Mouse (Mus musculus): Measurements from ENCODE around the gene Rbms3. TPM values are rescaled to one million over a fixed set of nuclear protein-coding genes. Genes with fewer than 3 reads are reported as not detected.

Gene Rbms3
- total RNA-seq, 1 experiment: 2.2 TPM

DNA sequence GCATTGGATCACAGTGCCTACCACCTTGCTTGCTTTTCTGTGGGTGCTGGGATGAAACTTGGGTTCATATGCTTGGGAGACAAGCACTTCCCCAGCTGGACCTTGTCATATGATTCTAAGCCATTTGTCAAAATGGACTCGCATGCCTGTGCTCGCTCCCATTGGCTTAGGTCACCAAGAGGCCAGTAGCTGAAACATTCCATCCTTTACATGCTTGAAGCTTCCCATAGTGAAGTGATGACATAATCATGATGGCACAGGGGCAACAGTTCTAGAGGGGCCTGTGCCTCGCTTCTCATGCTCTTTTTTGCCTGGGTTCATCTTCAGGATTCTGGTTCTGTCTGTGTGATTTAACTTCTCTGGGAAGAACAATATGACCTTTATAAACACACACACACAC lies 857.9 kb downstream of the Rbms3 start:
- no peak for TF ChIP-seq HCFC1 (IDR thresholded peaks at IDR 0.05; ENCODE audit: borderline replicate concordance, insufficient read depth, low read length)
- no peak for TF ChIP-seq MAFK (IDR thresholded peaks at IDR 0.05; ENCODE audit: insufficient read depth, low read depth, low read length)
- no peak for TF ChIP-seq CHD2 (IDR thresholded peaks at IDR 0.05; ENCODE audit: low read depth, low read length)
- no peak for TF ChIP-seq ZC3H11A (IDR thresholded peaks at IDR 0.05; ENCODE audit: borderline replicate concordance, low read depth, low read length)
- no peak for TF ChIP-seq ZNF384 (IDR thresholded peaks at IDR 0.05; ENCODE audit: low read depth, low read length)
- in situ Hi-C loops (cut with MboI; ENCODE audit: low sequenced_read_pairs in 2 of 2, unreplicated experiment in 2 of 2): no loop called here
- Histone ChIP-seq H3K36me3 (ENCODE audit: control insufficient read depth, insufficient read depth, low read length, poor library complexity, severe bottlenecking) (no peaks in the 10 kb centered on the region), H3K4me1 (ENCODE audit: control insufficient read depth in 2 of 2, insufficient read depth in 2 of 2, low read length in 2 of 2, poor library complexity in 1 of 2) (no peaks in the 10 kb centered on the region), H3K27ac (ENCODE audit: insufficient read depth, low read depth, low read length, poor library complexity, severe bottlenecking) (no peak overlapping the region), H3K9me3 (ENCODE audit: control insufficient read depth, insufficient read depth, low read depth, low read length) (no peaks in the 10 kb centered on the region), H3K9ac (ENCODE audit: insufficient read depth, low read depth, low read length, poor library complexity, severe bottlenecking) (no peak overlapping the region), H3K4me3 (ENCODE audit: insufficient read depth in 1 of 2, low read depth in 1 of 2, low read length in 2 of 2, poor library complexity in 1 of 2, severe bottlenecking in 1 of 2) (no peak overlapping the region)
- DNase-seq (ENCODE audit: low read depth, low spot score): no peak

DNA sequence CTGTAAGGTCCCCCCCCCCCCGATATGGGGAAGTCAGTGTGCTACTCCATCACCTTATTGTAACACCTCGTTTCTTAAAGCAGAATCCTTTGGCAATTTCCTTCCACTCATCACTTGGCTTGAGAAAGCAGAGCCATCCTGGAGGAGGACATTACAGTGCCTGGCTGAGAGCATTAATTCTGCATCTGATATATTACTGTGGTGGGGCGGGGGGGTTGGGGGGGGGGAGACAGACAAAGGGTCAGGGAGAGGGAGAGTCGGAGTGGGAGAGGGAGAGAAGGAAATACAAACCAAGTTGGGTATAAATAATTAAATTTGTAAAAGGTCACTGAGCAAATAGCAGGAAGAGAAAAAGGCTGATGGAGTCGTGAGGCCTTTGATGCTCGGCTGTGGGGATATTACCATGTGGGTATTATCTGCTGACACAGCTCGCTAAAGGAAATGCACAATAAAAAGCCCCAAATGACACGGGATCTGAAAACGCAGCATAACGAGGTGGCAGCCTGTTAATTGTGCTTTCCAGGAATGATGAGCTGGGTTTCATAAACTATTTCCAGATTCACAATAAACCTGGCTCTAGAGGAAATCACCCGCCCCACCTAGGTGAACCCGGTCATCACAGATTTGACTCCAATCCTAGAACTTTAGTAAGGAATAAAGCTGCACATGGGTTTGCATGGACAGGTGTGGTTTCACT lies 860.2 kb downstream of the Rbms3 start:
- no peak overlapping the region for H3K27ac ChIP-seq (ENCODE audit: insufficient read depth, low read depth, low read length, poor library complexity, severe bottlenecking)
- no peak overlapping the region for H3K4me3 ChIP-seq (ENCODE audit: insufficient read depth in 1 of 2, low read depth in 1 of 2, low read length in 2 of 2, poor library complexity in 1 of 2, severe bottlenecking in 1 of 2)
- no peak overlapping the region for H3K9ac ChIP-seq (ENCODE audit: insufficient read depth, low read depth, low read length, poor library complexity, severe bottlenecking)
- DNase-seq (ENCODE audit: low read depth, low spot score): no peak
- in situ Hi-C loops (cut with MboI; ENCODE audit: low sequenced_read_pairs in 2 of 2, unreplicated experiment in 2 of 2): no loop called here
- TF ChIP-seq ZC3H11A (IDR thresholded peaks at IDR 0.05; ENCODE audit: borderline replicate concordance, low read depth, low read length) (no peak), MAFK (IDR thresholded peaks at IDR 0.05; ENCODE audit: insufficient read depth, low read depth, low read length) (no peak), HCFC1 (IDR thresholded peaks at IDR 0.05; ENCODE audit: borderline replicate concordance, insufficient read depth, low read length) (no peak)
- H3K36me3 ChIP-seq (ENCODE audit: control insufficient read depth, insufficient read depth, low read length, poor library complexity, severe bottlenecking): no peaks in the 10 kb centered on the region
- no peaks in the 10 kb centered on the region for H3K4me1 ChIP-seq (ENCODE audit: control insufficient read depth in 2 of 2, insufficient read depth in 2 of 2, low read length in 2 of 2, poor library complexity in 1 of 2)
- H3K9me3 ChIP-seq (ENCODE audit: control insufficient read depth, insufficient read depth, low read depth, low read length): no peaks in the 10 kb centered on the region

DNA sequence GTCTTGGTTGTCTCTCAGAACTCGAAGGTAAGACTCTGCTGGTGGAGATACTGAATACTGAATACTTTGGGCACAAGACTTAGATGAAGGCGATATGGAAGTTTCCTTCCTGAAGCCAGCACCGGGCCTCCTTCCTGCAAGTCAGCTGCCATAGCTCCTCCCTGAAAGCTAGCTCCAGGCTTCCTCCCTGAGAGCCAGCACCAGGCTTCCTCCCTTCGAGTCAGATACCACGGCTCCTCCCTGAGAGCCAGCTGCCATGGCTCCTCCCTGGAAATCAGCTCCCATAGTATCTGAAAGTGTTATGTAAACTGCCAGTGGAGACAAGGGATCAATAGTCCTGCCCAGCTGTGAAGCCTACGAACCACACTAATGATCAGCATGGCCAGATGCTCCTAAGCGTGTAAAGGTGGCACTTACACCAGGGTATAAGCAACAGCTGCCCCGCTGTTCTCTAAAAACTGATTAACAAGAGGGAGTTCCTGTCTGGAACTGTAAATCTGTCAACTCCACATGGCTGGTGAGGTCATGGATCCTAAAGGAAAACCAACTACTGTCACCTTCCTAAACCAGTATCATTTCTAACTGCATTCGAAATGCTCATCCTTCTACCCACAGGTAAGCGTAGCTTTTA lies 867.2 kb downstream of the Rbms3 start:
- TF ChIP-seq ZNF384 (IDR thresholded peaks at IDR 0.05; ENCODE audit: low read depth, low read length): no peak
- no peak for TF ChIP-seq ZC3H11A (IDR thresholded peaks at IDR 0.05; ENCODE audit: borderline replicate concordance, low read depth, low read length)
- no peak for TF ChIP-seq HCFC1 (IDR thresholded peaks at IDR 0.05; ENCODE audit: borderline replicate concordance, insufficient read depth, low read length)
- TF ChIP-seq MAFK (IDR thresholded peaks at IDR 0.05; ENCODE audit: insufficient read depth, low read depth, low read length): no peak
- no peak for TF ChIP-seq CHD2 (IDR thresholded peaks at IDR 0.05; ENCODE audit: low read depth, low read length)
- H3K27ac ChIP-seq (ENCODE audit: insufficient read depth, low read depth, low read length, poor library complexity, severe bottlenecking): no peak overlapping the region

DNA sequence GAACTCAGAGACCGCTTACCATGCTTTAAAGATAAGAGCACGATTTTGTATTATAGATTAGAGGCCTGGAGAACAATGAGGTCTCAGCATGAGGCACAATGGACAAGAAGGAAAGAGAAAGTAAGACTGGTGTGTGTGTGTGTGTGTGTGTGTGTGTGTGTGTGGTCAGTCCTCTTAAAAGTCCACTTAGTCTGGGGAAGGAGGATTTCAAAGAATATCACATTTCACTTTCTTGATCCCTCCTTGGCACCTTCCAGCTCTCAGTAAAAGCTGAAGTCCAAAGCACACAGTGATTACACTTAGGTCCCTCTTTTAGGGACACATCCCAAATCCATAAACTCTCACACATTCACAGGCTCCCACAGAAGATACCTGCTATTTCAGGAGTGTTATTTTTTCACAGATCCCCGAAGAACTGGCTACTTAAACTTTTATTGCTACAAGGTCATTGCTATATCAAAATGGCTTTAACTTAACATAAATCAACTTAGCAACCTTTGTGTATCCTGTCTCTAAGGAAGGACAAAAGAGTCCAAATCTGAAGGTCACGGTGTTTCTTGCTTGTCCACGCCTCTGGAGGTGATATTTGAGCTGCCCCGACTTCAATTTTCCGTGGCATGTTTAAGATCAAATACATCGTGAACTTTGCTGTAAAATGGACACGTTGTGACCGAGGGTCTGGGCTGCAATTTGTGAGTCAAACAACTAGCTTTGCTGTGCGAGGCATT lies 880.7 kb downstream of the Rbms3 start:
- H3K9me3 ChIP-seq (ENCODE audit: control insufficient read depth, insufficient read depth, low read depth, low read length): no peaks in the 10 kb centered on the region
- H3K4me1 ChIP-seq (ENCODE audit: control insufficient read depth in 2 of 2, insufficient read depth in 2 of 2, low read length in 2 of 2, poor library complexity in 1 of 2): no peaks in the 10 kb centered on the region
- H3K9ac ChIP-seq (ENCODE audit: insufficient read depth, low read depth, low read length, poor library complexity, severe bottlenecking): no peak overlapping the region
- H3K27ac ChIP-seq (ENCODE audit: insufficient read depth, low read depth, low read length, poor library complexity, severe bottlenecking): no peak overlapping the region
- in situ Hi-C loops (cut with MboI; ENCODE audit: low sequenced_read_pairs in 2 of 2, unreplicated experiment in 2 of 2): no loop called here
- H3K36me3 ChIP-seq (ENCODE audit: control insufficient read depth, insufficient read depth, low read length, poor library complexity, severe bottlenecking): no peaks in the 10 kb centered on the region
- DNase-seq (ENCODE audit: low read depth, low spot score): no peak
- no peak overlapping the region for H3K4me3 ChIP-seq (ENCODE audit: insufficient read depth in 1 of 2, low read depth in 1 of 2, low read length in 2 of 2, poor library complexity in 1 of 2, severe bottlenecking in 1 of 2)
- no peak for TF ChIP-seq ZNF384 (IDR thresholded peaks at IDR 0.05; ENCODE audit: low read depth, low read length)
- TF ChIP-seq HCFC1 (IDR thresholded peaks at IDR 0.05; ENCODE audit: borderline replicate concordance, insufficient read depth, low read length): no peak
- TF ChIP-seq ZC3H11A (IDR thresholded peaks at IDR 0.05; ENCODE audit: borderline replicate concordance, low read depth, low read length): no peak
- no peak for TF ChIP-seq MAFK (IDR thresholded peaks at IDR 0.05; ENCODE audit: insufficient read depth, low read depth, low read length)
- TF ChIP-seq CHD2 (IDR thresholded peaks at IDR 0.05; ENCODE audit: low read depth, low read length): no peak

More for the DNA sequence above, 867.2 kb downstream of the Rbms3 start:
- no peaks in the 10 kb centered on the region for H3K36me3 ChIP-seq (ENCODE audit: control insufficient read depth, insufficient read depth, low read length, poor library complexity, severe bottlenecking)
- H3K9ac ChIP-seq (ENCODE audit: insufficient read depth, low read depth, low read length, poor library complexity, severe bottlenecking): no peak overlapping the region
- in situ Hi-C loops (cut with MboI; ENCODE audit: low sequenced_read_pairs in 2 of 2, unreplicated experiment in 2 of 2): no loop called here
- H3K9me3 ChIP-seq (ENCODE audit: control insufficient read depth, insufficient read depth, low read depth, low read length): no peaks in the 10 kb centered on the region
- no peaks in the 10 kb centered on the region for H3K4me1 ChIP-seq (ENCODE audit: control insufficient read depth in 2 of 2, insufficient read depth in 2 of 2, low read length in 2 of 2, poor library complexity in 1 of 2)
- DNase-seq (ENCODE audit: low read depth, low spot score): no peak
- H3K4me3 ChIP-seq (ENCODE audit: insufficient read depth in 1 of 2, low read depth in 1 of 2, low read length in 2 of 2, poor library complexity in 1 of 2, severe bottlenecking in 1 of 2): no peak overlapping the region

All from ES-E14 (cell line).